Mouse (Mus musculus): ENCODE measurements around the gene Clmn.

DNA sequence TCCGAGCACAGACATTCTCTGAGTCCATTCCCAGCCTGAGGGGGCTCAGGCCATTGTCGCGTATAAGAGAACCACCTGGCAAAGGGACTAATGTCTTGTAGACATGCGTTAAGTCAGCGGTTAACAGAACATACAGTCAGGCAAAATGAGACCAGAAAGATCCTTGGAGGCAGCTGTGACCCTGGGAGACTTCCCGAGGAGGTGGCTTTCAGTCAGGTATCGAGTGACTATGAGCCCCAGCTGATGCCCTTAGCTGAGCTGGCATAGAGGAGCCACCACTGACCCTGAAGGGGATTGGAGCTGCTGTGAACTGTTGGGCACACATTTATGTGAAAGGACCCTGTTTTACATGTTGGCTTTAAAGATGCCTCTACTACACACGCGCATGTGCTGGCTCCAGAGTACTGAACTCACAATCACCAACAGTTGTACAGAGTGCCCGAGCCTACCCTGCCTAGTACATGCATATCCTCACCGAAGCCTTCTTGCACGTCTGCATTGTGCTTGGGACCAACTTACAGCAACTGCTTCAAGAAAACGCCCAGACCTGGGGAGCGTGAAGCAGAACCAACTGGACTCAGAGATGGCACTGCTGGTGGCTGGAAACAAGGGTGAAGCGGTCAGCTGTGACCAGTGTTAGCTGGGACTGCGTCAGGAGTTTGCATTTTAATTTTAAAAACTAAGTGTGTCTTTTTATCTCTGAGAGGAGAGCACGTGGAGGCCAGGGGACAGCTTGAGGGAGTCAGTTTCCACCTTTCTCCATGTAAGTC is 34.0 kb downstream of the Clmn start:
- TF ChIP-seq POLR2A (IDR thresholded peaks at IDR 0.05; ENCODE audit: insufficient read depth, low read depth, low read length): no peak
- no peak for TF ChIP-seq CTCF (IDR thresholded peaks at IDR 0.05; ENCODE audit: insufficient read depth, low read depth, low read length)

Data from olfactory bulb, adult 2 months (tissue).